Mouse (Mus musculus) c-Kit-negative CD71-positive TER-119-positive erythroid progenitor cells, embryonic 14.5 days (primary cell): Measurements from ENCODE around the gene Xrcc5.

Source experiments
- DNase-seq: peaks from one replicate; pipeline ENCODE4 v3.0.0-alpha.2; 2013; ENCODE audit warnings: low read depth, low spot score

The Xrcc5 gene

GRCm38 (mm10) chr1:72390420-72390819 lies 83.2 kb downstream of the Xrcc5 start:
- DNase-seq: no peak

GRCm38 (mm10) chr1:72399720-72400401 lies 92.6 kb downstream of the Xrcc5 start:
- DNase-seq: no peak

GRCm38 (mm10) chr1:72400616-72401015 lies 93.4 kb downstream of the Xrcc5 start:
- no peak for DNase-seq

- no peak for DNase-seq
Observed at GRCm38 (mm10) chr1:72401331-72402069, 94.3 kb downstream of the Xrcc5 start.

GRCm38 (mm10) chr1:72406505-72407079 lies 99.4 kb downstream of the Xrcc5 start:
- DNase-seq: no peak

- no peak for DNase-seq
Observed at GRCm38 (mm10) chr1:72409936-72410335, 102.7 kb downstream of the Xrcc5 start.

- no peak for DNase-seq
Observed at GRCm38 (mm10) chr1:72411108-72411507, 103.9 kb downstream of the Xrcc5 start.

- no peak for DNase-seq
Observed at GRCm38 (mm10) chr1:72413205-72413604, 106.0 kb downstream of the Xrcc5 start.

GRCm38 (mm10) chr1:72414133-72414532 lies 106.9 kb downstream of the Xrcc5 start:
- DNase-seq: no peak

GRCm38 (mm10) chr1:72414561-72415253 lies 107.5 kb downstream of the Xrcc5 start:
- no peak for DNase-seq

- DNase-seq: no peak
Observed at GRCm38 (mm10) chr1:72418744-72419655, 111.8 kb downstream of the Xrcc5 start.

GRCm38 (mm10) chr1:72420220-72420619 lies 113.0 kb downstream of the Xrcc5 start:
- no peak for DNase-seq

- DNase-seq: no peak
Observed at GRCm38 (mm10) chr1:72422121-72422520, 114.9 kb downstream of the Xrcc5 start.

- no peak for DNase-seq
Observed at GRCm38 (mm10) chr1:72426456-72426855, 119.2 kb downstream of the Xrcc5 start.

- DNase-seq: no peak
Observed at GRCm38 (mm10) chr1:72428526-72428925, 121.3 kb downstream of the Xrcc5 start.

- no peak for DNase-seq
Observed at GRCm38 (mm10) chr1:72429107-72429807, 122.0 kb downstream of the Xrcc5 start.

GRCm38 (mm10) chr1:72432579-72432978 lies 125.4 kb downstream of the Xrcc5 start:
- DNase-seq: no peak

GRCm38 (mm10) chr1:72434510-72434909 lies 127.3 kb downstream of the Xrcc5 start:
- DNase-seq: no peak

- no peak for DNase-seq
Observed at GRCm38 (mm10) chr1:72436967-72437366, 129.7 kb downstream of the Xrcc5 start.

GRCm38 (mm10) chr1:72439146-72439545 lies 131.9 kb downstream of the Xrcc5 start:
- DNase-seq: no peak

GRCm38 (mm10) chr1:72442747-72443146 lies 135.5 kb downstream of the Xrcc5 start:
- no peak for DNase-seq
